Mouse (Mus musculus) midbrain, embryonic 15.5 days (tissue): ENCODE results near the gene Pusl1. TPM values are rescaled to one million over a fixed set of nuclear protein-coding genes. Genes with fewer than 3 reads are reported as not detected.
A peak's percentile ranks its signal among the peaks of the same experiment; 100 is the strongest.

ENCODE experiments used
- ATAC-seq: fragments of 200-750 bp; cut with Nextera tagmentation; replicated peaks from 2 replicates; pipeline ENCODE4 v1.8.0; 2017; ENCODE audit warnings: moderate TSS enrichment
- H3K27ac ChIP-seq: fragments of 300-500 bp; sonication (generic); 2 replicates; pipeline ENCODE4 v1.5.1; 2015; ENCODE audit warnings: mild to moderate bottlenecking, inconsistent platforms
- H3K27me3 ChIP-seq: fragments of 300-500 bp; sonication (generic); replicated peaks from 2 replicates; pipeline ENCODE4 v1.6.1; 2015; ENCODE audit warnings: inconsistent platforms
- H3K36me3 ChIP-seq: fragments of 300-500 bp; sonication (generic); replicated peaks from 2 replicates; pipeline ENCODE4 v1.6.1; 2015; ENCODE audit warnings: inconsistent platforms
- H3K4me1 ChIP-seq: fragments of 300-500 bp; sonication (generic); 2 replicates; pipeline ENCODE4 v1.6.1; 2015; ENCODE audit warnings: inconsistent platforms
- H3K4me2 ChIP-seq: fragments of 300-500 bp; sonication (generic); 2 replicates; pipeline ENCODE4 v1.6.1; 2015; ENCODE audit warnings: inconsistent platforms, mild to moderate bottlenecking, moderate library complexity
- H3K4me3 ChIP-seq: fragments of 300-500 bp; sonication (generic); 2 replicates; pipeline ENCODE4 v1.5.1; 2015; ENCODE audit warnings: mild to moderate bottlenecking, inconsistent platforms
- H3K9ac ChIP-seq: fragments of 300-500 bp; sonication (generic); 2 replicates; pipeline ENCODE4 v1.6.1; 2015; ENCODE audit warnings: mild to moderate bottlenecking, inconsistent platforms
- H3K9me3 ChIP-seq: fragments of 300-500 bp; sonication (generic); 2 replicates; pipeline ENCODE4 v1.6.1; 2016; ENCODE audit warnings: inconsistent platforms
- WGBS: fragments of 180-500 bp; shearing (Covaris S2); methylation state at CpG from one replicate; pipeline ENCODE4 v1.1.7; 2015; ENCODE audit warnings: mixed read lengths; 5-methylcytosine and 5-hydroxymethylcytosine counted together
- polyA plus RNA-seq: library from polyadenylated mRNA; unstranded; fragments of >200 nt; fragmentation: Nextera tagmentation; extraction: Ambion mirVana; gene quantifications from 2 replicates; pipeline ENCODE4 v1.2.1, GENCODE M21; 2015

The Pusl1 gene
- polyA plus RNA-seq, 1 experiment from 2014 or later = 60.1 TPM

DNA sequence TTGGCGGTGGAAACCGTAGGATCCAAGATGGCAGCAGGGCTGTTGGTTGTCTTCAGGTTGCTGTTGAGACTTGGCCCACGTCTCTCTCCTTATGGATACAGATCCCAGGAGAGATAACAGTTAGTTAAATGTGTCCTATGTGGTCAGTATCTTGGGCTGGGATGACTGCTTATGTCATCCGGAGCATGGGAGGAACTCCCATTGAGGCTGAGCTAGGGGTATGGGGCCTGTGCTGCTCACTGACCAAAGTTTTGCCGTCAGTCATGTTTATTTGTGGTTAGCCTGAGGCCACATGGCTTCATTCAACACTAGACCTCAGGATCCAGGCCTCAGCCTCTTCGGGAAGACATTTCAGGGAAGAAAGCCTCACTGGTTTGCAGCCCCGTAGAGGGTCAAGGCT is 20.2 kb downstream of the Pusl1 start:
- 95% methylated on average over 7 of the region's 7 CpGs for WGBS
- Histone ChIP-seq H3K27me3 (no peaks in the 10 kb centered on the region), H3K4me2 (no peak overlapping the region), H3K36me3 (peaks cover 36% of the 10 kb centered on the region), H3K9ac (no peak overlapping the region), H3K27ac (no peak overlapping the region), H3K4me1 (peaks cover 26% of the 10 kb centered on the region), H3K9me3 (no peaks in the 10 kb centered on the region), H3K4me3 (no peak overlapping the region)
- ATAC-seq = no peak

- Histone ChIP-seq H3K4me1 (peaks cover 26% of the 10 kb centered on the region), H3K36me3 (peaks cover 32% of the 10 kb centered on the region), H3K9me3 (no peaks in the 10 kb centered on the region), H3K4me2 (peak within 1 kb of the TSS; percentile 97), H3K27ac (peak within 1 kb of the TSS; percentile 73), H3K9ac (peak within 1 kb of the TSS; percentile 85), H3K27me3 (no peaks in the 10 kb centered on the region), H3K4me3 (peak within 1 kb of the TSS; percentile 86)
- peak; percentile 96 for ATAC-seq
- WGBS = under 1% methylated on average over 63 of the region's 63 CpGs
Observed at GRCm38 (mm10) chr4:155869317-155870033, 22.1 kb downstream of the Pusl1 start, which contains the start of the genes Cptp and Ints11. Gene Cptp (minus strand): TSS chr4:155869440. Gene Ints11 (plus strand): TSS chr4:155869546.

DNA sequence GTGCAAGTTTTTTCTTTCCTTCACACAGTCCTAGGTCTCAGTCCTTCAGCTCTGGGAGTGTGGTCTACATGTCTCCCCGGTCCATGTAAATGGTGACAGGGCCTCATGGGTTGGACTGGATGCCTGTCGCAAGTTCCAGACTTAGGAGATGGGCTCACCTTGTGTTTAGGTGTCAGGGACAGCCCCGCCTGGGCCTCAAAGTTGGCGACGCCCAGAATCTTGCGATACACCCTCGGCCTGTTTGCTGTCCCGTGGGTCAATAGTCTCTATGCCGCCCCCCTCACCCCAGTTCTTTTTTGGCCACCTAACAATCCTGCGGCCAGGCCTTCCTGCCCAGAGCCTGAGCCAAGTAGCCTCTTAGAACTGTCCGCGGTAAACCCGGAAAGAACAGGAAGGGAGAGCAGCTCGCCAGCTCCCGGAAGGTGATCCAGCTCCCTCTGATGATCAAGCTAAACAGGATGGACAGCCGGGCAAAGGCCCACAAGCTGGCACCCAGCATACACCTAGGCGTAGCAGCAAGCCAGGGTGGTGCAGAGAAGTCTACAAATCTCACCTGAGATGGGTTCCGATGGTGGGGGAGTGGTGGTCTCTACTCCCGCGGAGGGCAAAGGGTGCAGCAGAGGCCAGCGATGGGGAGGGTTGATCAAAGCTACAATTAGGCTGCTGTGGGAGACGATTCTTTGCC is 22.8 kb downstream of the Pusl1 start:
- Histone ChIP-seq H3K4me3 (peak overlapping the region; percentile 86), H3K4me2 (peak overlapping the region; percentile 97), H3K9me3 (no peaks in the 10 kb centered on the region), H3K9ac (peak overlapping the region; percentile 85), H3K27me3 (no peaks in the 10 kb centered on the region), H3K4me1 (peaks cover 26% of the 10 kb centered on the region), H3K36me3 (peaks cover 30% of the 10 kb centered on the region), H3K27ac (peak overlapping the region; percentile 73)
- 11% methylated on average over 22 of the region's 22 CpGs for WGBS
- peak; percentile 76; the same call in 1 of the 2 replicates for ATAC-seq

DNA sequence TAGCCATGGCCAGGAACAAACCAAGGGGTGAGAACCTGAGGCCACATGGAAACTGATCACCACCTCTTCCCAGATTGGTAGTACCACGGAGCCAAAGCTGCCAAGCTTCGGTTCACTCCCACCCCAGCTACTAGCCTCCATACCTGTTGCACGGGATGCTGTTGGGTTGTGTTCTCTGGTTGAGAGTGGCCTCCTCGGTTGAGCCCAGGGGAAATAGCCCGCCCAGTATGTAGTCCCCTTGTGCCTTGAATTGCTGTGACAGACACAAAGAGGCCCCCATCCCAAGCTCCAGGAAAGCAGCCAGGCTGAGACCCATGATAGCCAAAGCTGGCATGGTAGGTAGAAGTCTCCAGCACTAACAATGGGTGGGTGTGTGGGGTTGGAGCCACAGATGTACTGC is 28.6 kb downstream of the Pusl1 start, which contains the start of gene Tas1r3:
TSS of gene Tas1r3 (minus strand) at position 362 of the 400 bp plus-strand sequence.
- WGBS = 77% methylated on average over 5 of the region's 5 CpGs

DNA sequence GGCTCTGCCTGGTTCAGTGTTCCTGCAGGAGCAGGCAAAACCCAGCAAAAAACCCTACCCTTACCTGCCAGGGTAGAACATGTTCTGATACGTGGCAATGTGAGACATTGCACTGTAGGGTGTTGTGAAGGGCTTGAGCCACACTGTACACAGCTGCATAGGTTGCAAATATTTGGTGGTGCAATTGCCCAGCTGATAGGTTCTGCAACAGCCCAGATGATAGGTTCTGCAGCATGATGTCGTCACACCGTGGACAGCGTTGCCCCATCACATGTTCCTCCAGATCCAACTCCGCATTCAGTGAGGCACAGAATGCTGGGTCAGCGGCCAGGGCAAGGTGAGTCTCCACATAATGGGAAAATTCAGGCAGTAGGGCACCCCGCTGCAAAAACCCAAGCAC is 29.8 kb downstream of the Pusl1 start:
- Histone ChIP-seq H3K4me1 (no peaks in the 10 kb centered on the region), H3K4me3 (no peak overlapping the region), H3K9ac (no peak overlapping the region), H3K4me2 (no peak overlapping the region), H3K27me3 (no peaks in the 10 kb centered on the region), H3K9me3 (no peaks in the 10 kb centered on the region), H3K36me3 (peaks cover 26% of the 10 kb centered on the region), H3K27ac (no peak overlapping the region)
- no peak; the same call in 1 of the 2 replicates for ATAC-seq
- WGBS = 90% methylated on average over 7 of the region's 7 CpGs

More for the DNA sequence above, 28.6 kb downstream of the Pusl1 start, which contains the start of gene Tas1r3:
- Histone ChIP-seq H3K9ac (no peak within 1 kb of the TSS), H3K4me1 (no peaks in the 10 kb centered on the region; the same call in 1 of the 2 replicates), H3K4me2 (no peak within 1 kb of the TSS), H3K36me3 (peaks cover 23% of the 10 kb centered on the region), H3K4me3 (no peak within 1 kb of the TSS), H3K9me3 (no peaks in the 10 kb centered on the region), H3K27me3 (no peaks in the 10 kb centered on the region), H3K27ac (no peak within 1 kb of the TSS)
- ATAC-seq = no peak

GRCm38 (mm10) chr4:155859318-155859717 is 32.3 kb downstream of the Pusl1 start:
- H3K27ac ChIP-seq = no peak overlapping the region
- no peaks in the 10 kb centered on the region for H3K9me3 ChIP-seq
- ATAC-seq = no peak
- H3K4me1 ChIP-seq = no peaks in the 10 kb centered on the region
- peaks cover 38% of the 10 kb centered on the region for H3K36me3 ChIP-seq
- H3K9ac ChIP-seq = no peak overlapping the region
- no peak overlapping the region for H3K4me2 ChIP-seq
- no peak overlapping the region for H3K4me3 ChIP-seq
- no peaks in the 10 kb centered on the region for H3K27me3 ChIP-seq
- WGBS = 31% methylated on average over 13 of the region's 13 CpGs

- no peaks in the 10 kb centered on the region for H3K27me3 ChIP-seq
- H3K27ac ChIP-seq = no peak overlapping the region
- no peak for ATAC-seq
- H3K9me3 ChIP-seq = no peaks in the 10 kb centered on the region
- H3K9ac ChIP-seq = no peak overlapping the region
- 90% methylated on average over 3 of the region's 3 CpGs for WGBS
- no peak overlapping the region for H3K4me2 ChIP-seq
- H3K4me1 ChIP-seq = 0 out of 2 replicates have a peak, but pooled peaks cover 2% of the 10 kb centered on the region
- H3K4me3 ChIP-seq = no peak overlapping the region
- H3K36me3 ChIP-seq = peaks cover 41% of the 10 kb centered on the region
Observed at GRCm38 (mm10) chr4:155856881-155857280, 34.7 kb downstream of the Pusl1 start.

DNA sequence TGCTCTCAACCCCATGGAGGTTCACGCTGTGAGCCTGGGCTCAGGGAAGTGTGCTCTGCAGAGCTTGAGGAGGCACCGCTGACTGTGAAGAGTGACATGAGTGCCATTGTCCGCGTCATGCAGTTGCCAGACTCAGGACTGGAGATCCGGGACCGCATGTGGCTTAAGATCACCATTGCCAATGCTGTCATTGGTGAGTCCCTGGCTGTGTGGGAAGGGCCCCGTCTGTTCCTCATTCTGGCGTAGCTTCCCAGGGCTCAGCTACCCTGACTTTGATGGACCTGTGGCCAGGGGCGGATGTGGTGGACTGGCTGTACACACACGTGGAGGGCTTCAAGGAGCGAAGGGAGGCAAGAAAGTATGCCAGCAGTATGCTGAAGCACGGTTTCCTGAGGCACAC is 35.5 kb downstream of the Pusl1 start:
- Histone ChIP-seq H3K27me3 (no peaks in the 10 kb centered on the region), H3K36me3 (peaks cover 41% of the 10 kb centered on the region), H3K4me2 (no peak overlapping the region), H3K9ac (no peak overlapping the region), H3K27ac (no peak overlapping the region), H3K4me1 (peaks cover 8% of the 10 kb centered on the region; the same call in 1 of the 2 replicates), H3K4me3 (no peak overlapping the region), H3K9me3 (no peaks in the 10 kb centered on the region)
- no peak for ATAC-seq
- WGBS = 93% methylated on average over 12 of the region's 12 CpGs

- no peaks in the 10 kb centered on the region for H3K9me3 ChIP-seq
- H3K36me3 ChIP-seq = peaks cover 41% of the 10 kb centered on the region
- H3K4me3 ChIP-seq = no peak overlapping the region
- no peaks in the 10 kb centered on the region for H3K27me3 ChIP-seq
- no peak overlapping the region for H3K4me2 ChIP-seq
- no peak overlapping the region for H3K9ac ChIP-seq
- no peak for ATAC-seq
- H3K27ac ChIP-seq = no peak overlapping the region
- 97% methylated on average over 12 of the region's 12 CpGs for WGBS
- H3K4me1 ChIP-seq = peaks cover 19% of the 10 kb centered on the region
Observed at GRCm38 (mm10) chr4:155854991-155855390, 36.6 kb downstream of the Pusl1 start.

DNA sequence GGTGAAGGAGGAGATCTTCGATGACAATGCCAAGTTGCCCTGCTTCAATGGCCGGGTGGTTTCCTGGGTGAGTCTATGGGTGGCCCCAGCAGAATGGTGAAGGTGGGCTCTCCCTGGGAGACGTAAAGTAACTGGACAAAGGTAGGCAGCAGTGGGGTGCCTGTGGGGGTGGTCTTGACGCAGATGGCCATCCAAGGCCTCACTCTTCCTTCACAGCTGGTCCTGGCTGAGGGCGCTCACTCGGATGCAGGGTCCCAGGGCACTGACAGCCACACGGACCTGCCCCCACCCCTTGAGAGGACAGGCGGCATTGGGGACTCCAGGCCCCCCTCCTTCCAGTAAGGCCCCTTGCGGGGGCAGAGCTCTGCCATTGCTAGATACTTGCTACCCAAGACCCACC is 38.2 kb downstream of the Pusl1 start:
- Histone ChIP-seq H3K27ac (no peak overlapping the region), H3K4me3 (no peak overlapping the region), H3K4me1 (peaks cover 35% of the 10 kb centered on the region), H3K36me3 (peaks cover 38% of the 10 kb centered on the region), H3K9me3 (no peaks in the 10 kb centered on the region), H3K4me2 (no peak overlapping the region), H3K27me3 (no peaks in the 10 kb centered on the region), H3K9ac (no peak overlapping the region)
- ATAC-seq = no peak
- WGBS = 88% methylated on average over 9 of the region's 9 CpGs

- 70% methylated on average over 2 of the region's 2 CpGs for WGBS
- H3K36me3 ChIP-seq = peaks cover 29% of the 10 kb centered on the region
- no peak for ATAC-seq
- no peaks in the 10 kb centered on the region for H3K27me3 ChIP-seq
- H3K27ac ChIP-seq = no peak overlapping the region
- H3K9ac ChIP-seq = no peak overlapping the region
- peaks cover 41% of the 10 kb centered on the region for H3K4me1 ChIP-seq
- no peaks in the 10 kb centered on the region for H3K9me3 ChIP-seq
- H3K4me2 ChIP-seq = no peak overlapping the region
- no peak overlapping the region for H3K4me3 ChIP-seq
Observed at GRCm38 (mm10) chr4:155851951-155852411, 39.6 kb downstream of the Pusl1 start.

GRCm38 (mm10) chr4:155851368-155851767 is 40.2 kb downstream of the Pusl1 start:
- no peak overlapping the region for H3K4me3 ChIP-seq
- no peaks in the 10 kb centered on the region for H3K27me3 ChIP-seq
- H3K4me1 ChIP-seq = peaks cover 47% of the 10 kb centered on the region
- no peak for ATAC-seq
- no peak overlapping the region for H3K4me2 ChIP-seq
- 95% methylated on average over 3 of the region's 3 CpGs for WGBS
- H3K9ac ChIP-seq = no peak overlapping the region
- no peaks in the 10 kb centered on the region for H3K9me3 ChIP-seq
- peaks cover 23% of the 10 kb centered on the region for H3K36me3 ChIP-seq
- no peak overlapping the region for H3K27ac ChIP-seq
